Mouse (Mus musculus) induced T-regulatory cell, adult 2 months (primary cell): ENCODE measurements at regions not wholly inside any gene's neighbourhood (a gene's known extent, or its start where the extent isn't known, plus 50 kb on each side); places are given as distances from the start of the nearest gene placed in this dataset.

ENCODE experiments used
- DNase-seq: peaks from one replicate; pipeline ENCODE4 v3.0.0-alpha.2; 2012; ENCODE audit warnings: low read depth

DNA sequence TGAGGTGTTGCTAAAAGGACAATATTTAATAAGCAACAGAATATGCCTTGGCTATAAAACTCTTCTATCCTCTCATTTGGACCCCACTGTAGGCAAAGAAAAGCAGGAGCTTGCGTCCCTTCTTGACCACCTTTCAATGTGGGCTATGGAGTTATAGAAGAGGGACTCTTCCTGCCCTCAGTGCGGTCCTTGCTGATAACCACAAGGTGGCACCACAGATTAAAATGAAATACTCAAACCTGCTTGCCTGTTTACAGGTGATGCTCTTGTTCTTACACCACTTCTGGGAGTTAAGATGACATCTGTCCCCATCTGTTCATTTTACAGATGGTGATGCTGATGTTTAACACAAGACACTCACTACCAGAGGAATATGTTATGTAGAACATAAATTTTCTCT, 291.1 kb upstream of the Pappa start:
- DNase-seq, result no peak

DNA sequence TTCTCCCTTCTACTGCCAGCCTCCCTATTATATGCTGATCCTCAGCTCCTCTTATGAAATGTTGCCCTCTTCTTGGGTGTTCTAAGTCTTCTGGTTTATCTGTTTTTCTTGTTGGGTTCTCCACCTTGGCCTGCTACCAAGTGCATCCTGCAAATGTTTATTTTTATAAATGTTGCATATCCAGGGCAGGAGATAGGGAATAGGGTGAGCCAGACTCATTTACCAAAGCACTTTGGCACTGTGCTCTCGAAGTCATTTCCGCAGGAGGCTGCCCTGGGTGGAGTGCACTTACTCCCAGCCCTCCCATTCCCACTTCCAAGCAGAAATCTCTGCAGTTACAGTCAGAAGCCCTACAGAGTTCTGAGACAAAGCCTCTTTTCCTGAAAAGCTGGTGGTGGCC, 249.5 kb upstream of the Pappa start:
- no peak for DNase-seq

DNA sequence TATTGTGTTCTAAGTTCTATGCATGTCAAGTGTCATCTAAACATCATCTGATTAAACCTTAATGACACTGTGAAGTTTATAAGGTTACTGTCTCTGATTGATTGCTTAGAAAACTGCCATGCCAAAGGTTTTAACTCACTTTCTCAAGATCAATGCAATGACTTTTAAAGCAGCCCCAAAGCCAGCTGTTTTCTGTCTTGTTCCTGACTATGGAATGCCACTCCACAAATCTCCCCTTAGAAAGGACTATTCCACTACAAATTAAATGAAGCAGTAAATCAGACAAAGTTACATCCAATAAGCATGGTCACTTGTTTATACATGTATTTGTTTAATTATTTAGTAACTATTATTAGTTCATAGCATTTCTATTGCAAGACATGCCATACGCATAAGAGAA, 247.1 kb upstream of the Pappa start:
- no peak for DNase-seq

DNA sequence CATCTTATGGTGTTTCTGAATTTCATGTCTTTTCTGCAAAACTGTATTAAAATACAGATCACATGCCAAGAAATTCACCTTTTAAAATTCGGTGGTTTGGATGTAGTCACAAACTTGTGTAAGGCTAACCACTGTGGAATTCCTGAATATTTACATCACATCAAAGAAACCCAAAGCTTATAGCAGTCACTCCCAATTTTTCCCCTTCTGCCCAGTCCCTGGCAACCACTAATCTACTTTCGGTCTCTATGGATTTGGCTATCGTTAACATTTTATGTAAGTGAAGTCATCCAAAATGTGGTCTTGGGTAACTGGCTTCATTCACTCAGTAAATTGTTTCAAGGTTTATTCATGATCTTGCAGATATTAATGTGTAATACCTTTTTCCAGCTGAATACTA, 226.0 kb upstream of the Pappa start:
- DNase-seq, result no peak

DNA sequence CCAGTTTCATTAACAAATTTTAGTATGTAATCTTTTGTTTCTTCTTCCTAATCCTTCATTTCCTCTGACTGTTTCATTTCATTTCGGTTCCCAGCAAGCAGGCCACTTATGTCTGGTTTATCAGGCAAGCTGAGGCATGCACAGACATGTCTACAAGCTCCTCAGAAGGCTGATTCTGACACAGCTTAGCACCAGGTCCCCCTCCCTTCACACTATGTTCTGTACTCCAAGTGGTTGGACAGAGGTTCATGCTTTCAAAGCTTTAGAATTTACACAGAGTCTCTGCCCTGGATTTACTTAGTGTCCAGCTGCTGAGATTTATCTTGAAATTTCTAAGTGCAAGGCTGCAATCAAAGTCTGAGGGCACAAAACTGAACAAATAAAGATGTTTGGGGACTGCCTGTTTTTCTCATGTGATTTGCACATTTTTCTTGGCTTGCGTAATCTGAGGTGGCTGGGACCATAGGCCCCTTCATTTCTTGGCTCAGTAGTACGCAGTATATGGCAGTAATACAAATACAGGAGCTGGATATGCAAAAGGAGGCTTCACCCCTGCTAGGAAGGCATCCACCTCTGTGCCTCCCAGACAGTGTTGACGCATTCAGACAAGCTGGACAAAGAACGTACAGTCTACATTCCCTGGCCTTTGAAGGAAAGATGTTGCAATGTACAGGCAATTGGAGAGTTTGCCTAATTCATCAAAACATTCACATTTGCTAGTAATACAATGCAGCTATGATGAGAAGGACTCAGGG, 222.7 kb upstream of the Pappa start:
- no peak for DNase-seq

DNA sequence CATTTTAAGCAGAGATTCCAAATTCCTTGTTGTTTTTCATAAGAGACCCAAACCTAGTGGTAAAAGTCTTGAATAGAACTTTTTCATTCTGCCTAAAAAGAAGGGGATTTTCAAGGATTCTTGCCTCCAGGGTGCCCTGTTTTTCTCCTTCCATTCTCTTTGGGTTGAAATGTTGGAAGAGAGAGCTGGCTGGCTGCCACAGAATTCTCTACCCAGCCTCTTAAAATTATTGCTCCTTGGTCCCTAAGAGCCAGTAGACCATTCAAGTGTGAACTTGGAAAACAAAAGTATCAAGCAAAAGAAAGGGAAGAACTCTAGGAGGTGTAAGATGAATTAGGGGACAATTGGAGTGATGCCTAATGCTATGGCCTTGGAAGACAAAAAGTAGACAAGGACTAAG, 200.2 kb upstream of the Pappa start:
- no peak for DNase-seq

DNA sequence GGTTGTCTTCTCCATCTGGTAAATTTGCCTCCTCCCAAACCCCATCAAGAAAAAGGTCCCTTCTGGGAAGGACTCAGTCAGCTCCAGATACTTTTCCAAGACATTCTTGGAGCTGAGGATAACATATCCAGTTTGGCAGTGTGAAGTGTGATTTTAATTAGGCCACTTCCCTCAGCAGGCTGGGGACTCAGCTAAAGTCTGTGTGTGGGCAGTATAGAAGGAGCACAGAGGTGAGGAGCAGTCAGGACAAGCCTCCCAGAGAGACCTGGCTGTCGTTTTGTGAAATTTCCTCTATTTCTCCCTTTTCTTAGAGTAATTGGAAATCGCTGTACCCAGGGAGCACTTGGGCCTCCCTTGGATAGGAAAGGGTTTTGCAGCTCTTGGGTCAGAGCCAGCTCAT, 195.4 kb upstream of the Pappa start:
- no peak for DNase-seq

DNA sequence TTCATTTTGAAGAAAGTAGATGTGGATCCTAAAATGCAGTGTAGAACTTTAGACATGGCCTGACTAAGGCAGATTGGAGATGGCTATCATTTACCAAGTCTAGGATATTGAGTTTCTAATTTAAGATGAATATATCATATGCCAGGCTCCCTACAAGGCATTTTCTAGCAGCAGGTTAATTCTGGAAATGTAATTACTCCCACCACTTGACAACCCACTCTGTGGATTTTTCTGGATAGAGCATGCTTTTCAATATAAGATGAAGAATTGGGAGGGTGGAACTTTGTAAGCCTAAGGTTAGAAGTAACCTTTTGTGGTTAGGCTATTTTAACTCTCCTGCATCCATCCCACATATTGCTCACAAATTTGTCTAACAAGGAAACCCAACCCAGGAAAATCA, 178.4 kb upstream of the Pappa start:
- DNase-seq, result no peak

DNA sequence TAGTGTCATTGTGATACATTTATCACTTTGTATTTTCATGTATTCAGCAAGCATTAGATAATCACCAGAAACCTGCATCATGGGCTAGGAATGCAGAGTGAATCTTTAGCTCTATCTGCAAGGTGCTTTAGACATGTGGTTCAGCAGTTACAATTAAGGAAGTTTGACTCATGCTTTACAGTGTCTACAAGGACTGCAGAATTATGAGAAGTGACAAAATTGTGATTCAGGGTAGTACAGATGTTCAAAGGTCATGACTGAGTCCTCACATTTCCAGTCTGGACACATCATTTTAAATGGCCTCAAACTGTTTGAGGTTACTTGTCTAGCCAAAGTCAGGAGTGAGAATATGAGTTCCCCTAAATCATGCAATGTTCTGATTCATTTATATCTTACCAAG, 171.3 kb upstream of the Pappa start:
- DNase-seq, result no peak

DNA sequence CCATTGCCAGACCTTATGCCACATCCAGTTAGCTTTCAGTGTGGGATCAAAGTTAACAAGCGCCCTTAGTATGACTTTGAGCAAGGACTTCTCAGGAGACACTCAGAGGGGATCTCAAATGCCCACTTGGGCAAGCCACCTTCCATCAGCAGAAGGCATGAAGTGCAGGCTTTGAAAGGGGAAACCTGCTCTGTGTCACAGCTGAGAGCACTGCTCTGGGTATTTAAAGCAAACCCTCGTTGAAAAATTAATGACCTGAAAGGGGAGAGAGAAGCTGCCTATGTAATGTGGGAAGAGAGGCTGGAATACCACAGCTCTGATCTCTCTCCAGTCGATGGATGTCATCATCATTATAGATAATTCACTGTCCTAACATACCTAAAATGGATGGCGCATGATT, 165.1 kb upstream of the Pappa start:
- DNase-seq, result no peak

DNA sequence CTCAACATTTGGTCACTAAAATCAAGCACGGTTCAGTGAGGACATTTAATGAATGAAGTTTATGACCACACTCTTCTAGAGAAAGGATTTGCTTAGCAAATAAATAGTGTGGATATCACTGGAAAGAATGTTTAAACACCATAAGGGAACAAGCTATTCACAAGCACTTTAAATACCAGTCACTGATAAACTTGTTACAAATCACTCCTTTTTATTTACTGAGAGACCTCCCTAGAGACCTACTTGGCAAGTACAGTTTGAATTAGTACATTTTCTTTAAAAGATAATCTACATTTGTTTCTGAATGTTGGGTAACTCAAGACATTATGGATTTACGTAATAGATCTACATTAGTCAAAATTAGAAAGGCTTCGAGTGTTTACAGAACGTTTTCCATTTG, 162.2 kb upstream of the Pappa start:
- no peak for DNase-seq
